Mouse (Mus musculus): ENCODE results near the gene Gm10392. TPM values are rescaled to one million over a fixed set of nuclear protein-coding genes. Genes with fewer than 3 reads are reported as not detected.

Gene Gm10392
- total and polyA plus RNA-seq, 2 experiments from 2014 or later = not detected

DNA sequence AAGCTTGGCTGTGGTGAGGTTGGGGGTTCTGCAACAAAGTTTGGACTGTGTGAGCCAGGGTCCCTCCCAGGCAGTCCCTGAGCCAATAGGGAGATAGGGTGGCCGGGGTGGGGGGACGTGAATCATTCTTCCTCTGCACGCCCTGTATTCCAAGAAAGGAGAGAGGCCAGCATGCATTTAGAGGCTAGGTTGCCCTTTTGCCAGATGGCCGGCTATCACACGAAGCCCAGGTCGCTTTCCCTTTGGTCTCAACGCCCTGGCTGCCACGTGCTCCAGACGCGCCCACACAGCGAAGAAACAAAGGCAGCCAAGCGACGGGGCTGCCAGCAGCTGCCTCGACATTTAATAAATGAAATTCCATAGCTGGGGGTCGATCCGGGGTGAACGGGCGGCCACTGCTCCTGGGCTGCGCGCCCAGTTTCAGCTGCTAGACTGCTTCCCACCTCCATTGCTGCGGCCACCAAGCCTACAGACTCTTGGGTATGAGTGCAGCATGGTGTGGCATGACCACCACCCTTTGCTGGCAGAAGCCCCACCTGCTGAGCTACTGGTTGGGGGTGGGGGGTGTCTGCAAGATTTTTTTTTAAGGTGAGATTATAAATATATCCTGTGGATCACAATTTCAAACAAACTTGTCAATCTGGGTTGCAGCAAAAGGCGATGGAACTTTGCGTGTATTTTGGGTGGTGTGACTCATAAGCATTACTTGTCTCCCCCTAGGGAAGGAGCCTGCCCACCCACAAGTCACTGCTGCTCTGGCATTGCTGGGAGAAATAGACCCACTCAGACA lies 27.3 kb downstream of the Gm10392 start:
- peak overlapping the region; percentile 94 for H3K4me2 ChIP-seq (ENCODE audit: low read depth, low read length)
- DNase-seq (ENCODE audit: low spot score) = peak; percentile 74
- TF ChIP-seq CTCF (IDR thresholded peaks at IDR 0.05; ENCODE audit: low read depth) = no peak
- no peaks in the 10 kb centered on the region for H3K9me3 ChIP-seq (ENCODE audit: low read length)
- peak; percentile 61 for ATAC-seq
- peak overlapping the region; percentile 95 for H3K27ac ChIP-seq
- peaks cover 47% of the 10 kb centered on the region for H3K4me1 ChIP-seq (ENCODE audit: insufficient read depth, low read length)
- peak overlapping the region; percentile 97 for H3K9ac ChIP-seq (replicated peaks; ENCODE audit: low read length)
- no peaks in the 10 kb centered on the region for H3K27me3 ChIP-seq (ENCODE audit: insufficient read depth, low read length)
- no peaks in the 10 kb centered on the region for H3K36me3 ChIP-seq (ENCODE audit: insufficient read depth, low read length)
- under 1% methylated on average over 23 of the region's 23 CpGs for WGBS
- H3K4me3 ChIP-seq (ENCODE audit: low read length) = peak overlapping the region; percentile 93

DNA sequence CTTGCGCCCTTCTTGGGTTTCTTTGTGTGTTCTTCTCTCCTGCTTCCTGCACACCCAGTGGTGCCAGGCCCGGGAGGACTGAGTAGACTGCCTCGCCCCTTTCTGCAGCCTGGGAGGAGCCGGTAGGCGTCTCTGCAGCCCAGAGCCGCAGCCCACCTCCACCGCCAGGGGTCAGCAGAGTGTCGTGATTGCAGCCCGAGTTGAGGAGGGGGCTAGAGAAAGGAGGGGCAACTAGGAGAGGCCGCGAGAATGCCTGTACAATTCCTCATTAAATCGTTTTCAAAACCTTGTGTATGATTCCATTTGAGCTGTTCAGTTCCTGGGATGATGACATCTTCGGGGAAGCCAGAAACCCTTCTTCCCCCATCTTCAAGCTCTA lies 27.9 kb downstream of the Gm10392 start:
- DNase-seq (ENCODE audit: low spot score) (peak; percentile 96), ATAC-seq (peak; percentile 75)
- Histone ChIP-seq H3K4me1 (ENCODE audit: insufficient read depth, low read length) (peaks cover 53% of the 10 kb centered on the region), H3K36me3 (ENCODE audit: insufficient read depth, low read length) (no peaks in the 10 kb centered on the region), H3K9me3 (ENCODE audit: low read length) (no peaks in the 10 kb centered on the region), H3K27ac (peak overlapping the region; percentile 95), H3K4me3 (ENCODE audit: low read length) (peak overlapping the region; percentile 93), H3K9ac (replicated peaks; ENCODE audit: low read length) (peak overlapping the region; percentile 97; the same call in 1 of the 2 replicates), H3K27me3 (ENCODE audit: insufficient read depth, low read length) (no peaks in the 10 kb centered on the region), H3K4me2 (ENCODE audit: low read depth, low read length) (peak overlapping the region; percentile 94)
- TF ChIP-seq CTCF (IDR thresholded peaks at IDR 0.05; ENCODE audit: low read depth) = peak; percentile 99
- under 1% methylated on average over 13 of the region's 13 CpGs for WGBS

DNA sequence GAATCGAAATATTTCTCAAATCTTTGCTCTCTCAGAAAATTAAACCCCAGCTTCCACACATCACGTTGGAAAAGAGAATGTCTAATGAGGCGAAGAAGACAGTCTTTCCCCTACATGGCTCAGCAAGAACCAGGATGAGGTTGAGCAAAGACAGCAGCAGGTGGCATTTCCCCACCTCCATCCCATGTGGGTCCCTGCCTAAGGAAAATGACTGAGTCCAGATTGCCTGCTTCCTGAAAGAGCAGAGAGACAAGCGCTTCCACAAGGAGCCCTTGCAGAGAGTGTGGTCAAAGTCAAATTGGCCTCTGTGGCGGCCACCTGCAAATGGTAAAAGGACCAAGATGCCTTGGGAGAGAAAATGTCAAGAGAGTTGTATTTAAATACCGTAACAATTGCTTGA lies 28.5 kb downstream of the Gm10392 start:
- no peaks in the 10 kb centered on the region for H3K9me3 ChIP-seq (ENCODE audit: low read length)
- H3K4me1 ChIP-seq (ENCODE audit: insufficient read depth, low read length) = peaks cover 60% of the 10 kb centered on the region
- peak overlapping the region; percentile 94 for H3K4me2 ChIP-seq (ENCODE audit: low read depth, low read length)
- no peak for TF ChIP-seq CTCF (IDR thresholded peaks at IDR 0.05; ENCODE audit: low read depth)
- peak overlapping the region; percentile 95; the same call in 1 of the 2 replicates for H3K27ac ChIP-seq
- 60% methylated on average over 6 of the region's 6 CpGs for WGBS
- DNase-seq (ENCODE audit: low spot score) (no peak), ATAC-seq (no peak)
- H3K27me3 ChIP-seq (ENCODE audit: insufficient read depth, low read length) = no peaks in the 10 kb centered on the region
- peak overlapping the region; percentile 92 for H3K9ac ChIP-seq (replicated peaks; ENCODE audit: low read length)
- H3K36me3 ChIP-seq (ENCODE audit: insufficient read depth, low read length) = no peaks in the 10 kb centered on the region
- H3K4me3 ChIP-seq (ENCODE audit: low read length) = peak overlapping the region; percentile 91

DNA sequence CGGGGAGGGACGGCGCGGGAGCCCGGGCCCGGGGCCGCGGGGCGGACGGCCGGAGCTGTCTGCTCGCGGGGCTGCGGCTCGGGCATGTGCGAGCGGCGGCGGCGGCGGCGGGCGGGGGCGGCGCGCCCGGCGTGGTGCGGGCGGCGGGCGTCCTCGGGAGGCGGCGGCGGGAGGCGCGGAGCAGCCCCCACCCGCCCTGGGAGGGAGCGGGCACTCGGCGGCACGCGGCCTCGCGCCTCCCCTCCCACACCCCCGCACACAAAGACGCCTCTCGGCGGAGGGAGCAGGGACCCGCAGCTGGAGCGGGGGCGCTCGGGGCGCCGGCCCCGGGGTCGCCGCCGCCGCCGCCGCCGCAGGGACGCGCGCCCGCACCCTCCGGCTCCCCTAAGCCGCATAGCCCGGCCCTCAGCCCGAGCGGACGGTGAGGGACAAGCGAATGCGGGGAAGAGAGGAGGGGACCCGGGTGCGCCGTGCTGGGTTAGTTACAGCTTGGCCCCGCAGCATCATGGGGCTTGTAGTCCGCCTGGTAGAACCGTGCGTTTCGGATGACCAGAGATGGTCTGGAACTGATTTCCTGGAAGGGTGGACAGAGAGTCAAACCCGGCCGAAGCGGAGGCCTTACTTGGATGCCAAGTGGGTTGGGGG lies 29.3 kb downstream of the Gm10392 start, which contains the start of gene Ankrd13b:
Gene Ankrd13b (minus strand): TSS at position 88 of the 645 bp plus-strand sequence.
- Histone ChIP-seq H3K9me3 (ENCODE audit: low read length) (no peaks in the 10 kb centered on the region), H3K27ac (peak within 1 kb of the TSS; percentile 95), H3K36me3 (ENCODE audit: insufficient read depth, low read length) (no peaks in the 10 kb centered on the region), H3K4me3 (ENCODE audit: low read length) (peak within 1 kb of the TSS; percentile 91), H3K4me2 (ENCODE audit: low read depth, low read length) (peak within 1 kb of the TSS; percentile 94), H3K9ac (replicated peaks; ENCODE audit: low read length) (peak within 1 kb of the TSS; percentile 92), H3K4me1 (ENCODE audit: insufficient read depth, low read length) (peaks cover 59% of the 10 kb centered on the region), H3K27me3 (ENCODE audit: insufficient read depth, low read length) (no peaks in the 10 kb centered on the region)
- ATAC-seq (peak; percentile 52), DNase-seq (ENCODE audit: low spot score) (peak; percentile 91)
- TF ChIP-seq CTCF (IDR thresholded peaks at IDR 0.05; ENCODE audit: low read depth) = no peak
- under 1% methylated on average over 51 of the region's 87 CpGs for WGBS

DNA sequence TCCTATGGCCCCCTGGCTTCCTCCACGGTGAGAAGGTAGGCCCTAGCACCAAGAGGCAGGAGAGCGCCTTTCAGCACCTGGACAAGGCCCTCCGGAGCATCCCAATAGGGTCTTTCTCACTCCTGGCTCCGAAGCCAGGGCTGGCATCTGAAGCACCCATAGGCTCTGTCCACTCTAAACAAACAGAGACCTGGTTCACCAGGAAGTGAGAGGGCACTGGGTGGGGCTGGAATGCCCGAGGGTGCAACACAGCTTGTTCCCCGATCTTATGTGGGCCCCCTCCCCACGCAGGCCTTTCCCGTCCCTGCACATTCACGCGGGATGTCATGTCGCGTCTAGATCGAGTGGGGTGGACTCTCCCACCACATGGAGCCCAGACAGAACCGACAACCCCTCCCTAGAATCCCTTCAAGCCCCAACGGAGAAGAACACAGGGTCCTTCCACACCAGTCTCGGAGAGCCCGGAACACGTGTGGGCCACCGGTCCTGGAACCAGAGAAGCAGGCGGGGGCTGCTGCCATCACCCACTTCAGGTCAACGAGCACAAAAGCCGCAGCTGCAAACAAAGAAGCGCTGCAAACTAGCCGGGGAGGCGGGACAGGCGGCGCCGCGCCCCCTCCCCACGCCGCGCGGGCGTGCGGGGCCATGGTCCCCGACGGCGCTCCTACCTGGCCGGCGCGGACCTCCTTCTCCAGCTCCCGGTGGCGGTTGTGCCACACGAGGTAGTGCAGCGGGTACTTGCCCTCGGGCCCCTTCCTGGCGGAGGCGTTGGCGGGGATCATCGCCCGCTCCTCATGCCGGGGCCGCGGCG lies 30.0 kb downstream of the Gm10392 start:
- peak overlapping the region; percentile 95 for H3K27ac ChIP-seq
- peak overlapping the region; percentile 94 for H3K4me2 ChIP-seq (ENCODE audit: low read depth, low read length)
- H3K4me1 ChIP-seq (ENCODE audit: insufficient read depth, low read length) = peaks cover 53% of the 10 kb centered on the region
- TF ChIP-seq CTCF (IDR thresholded peaks at IDR 0.05; ENCODE audit: low read depth) = no peak
- peak overlapping the region; percentile 91 for H3K4me3 ChIP-seq (ENCODE audit: low read length)
- H3K9me3 ChIP-seq (ENCODE audit: low read length) = no peaks in the 10 kb centered on the region
- H3K27me3 ChIP-seq (ENCODE audit: insufficient read depth, low read length) = no peaks in the 10 kb centered on the region
- DNase-seq (ENCODE audit: low spot score) (peak; percentile 45), ATAC-seq (peak; percentile 6; the same call in 1 of the 2 replicates)
- no peaks in the 10 kb centered on the region for H3K36me3 ChIP-seq (ENCODE audit: insufficient read depth, low read length)
- 2% methylated on average over 51 of the region's 55 CpGs for WGBS
- H3K9ac ChIP-seq (replicated peaks; ENCODE audit: low read length) = peak overlapping the region; percentile 92

DNA sequence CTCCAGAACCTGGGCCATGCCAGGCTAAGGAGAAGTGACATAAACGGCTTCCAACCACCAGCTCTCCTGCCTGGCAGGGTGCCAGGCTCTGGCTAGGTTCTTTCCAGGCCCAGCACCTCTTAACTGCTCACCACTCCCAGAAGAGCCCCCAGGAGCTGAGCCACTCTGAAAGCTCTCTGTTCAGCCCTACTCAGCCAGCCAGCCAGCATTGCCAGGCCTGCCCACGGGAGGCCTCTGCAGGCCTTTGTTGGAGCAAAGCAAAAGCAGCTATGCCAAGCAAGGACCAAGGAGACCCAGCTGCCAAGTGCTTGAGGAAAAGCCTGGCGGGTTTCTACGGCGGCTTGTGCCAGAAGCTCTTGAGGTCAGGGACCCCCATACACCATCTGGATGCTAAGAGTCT lies 32.2 kb downstream of the Gm10392 start:
- H3K27ac ChIP-seq = peak overlapping the region; percentile 60
- peak overlapping the region; percentile 11 for H3K4me3 ChIP-seq (ENCODE audit: low read length)
- no peaks in the 10 kb centered on the region for H3K36me3 ChIP-seq (ENCODE audit: insufficient read depth, low read length)
- no peaks in the 10 kb centered on the region for H3K9me3 ChIP-seq (ENCODE audit: low read length)
- no peaks in the 10 kb centered on the region for H3K27me3 ChIP-seq (ENCODE audit: insufficient read depth, low read length)
- peak; percentile 86 for DNase-seq (ENCODE audit: low spot score)
- H3K4me2 ChIP-seq (ENCODE audit: low read depth, low read length) = peak overlapping the region; percentile 94
- peaks cover 43% of the 10 kb centered on the region for H3K4me1 ChIP-seq (ENCODE audit: insufficient read depth, low read length)
- H3K9ac ChIP-seq (replicated peaks; ENCODE audit: low read length) = peak overlapping the region; percentile 43
- WGBS = 7% methylated on average over 5 of the region's 5 CpGs
- ATAC-seq = peak; percentile 36; the same call in 1 of the 2 replicates
- TF ChIP-seq CTCF (IDR thresholded peaks at IDR 0.05; ENCODE audit: low read depth) = peak; percentile 50

Data from hindbrain, postnatal 0 days (tissue).